Mouse (Mus musculus): ENCODE measurements around the gene Nprl3. TPM values are rescaled to one million over a fixed set of nuclear protein-coding genes. Genes with fewer than 3 reads are reported as not detected.

Gene Nprl3
- total and polyA plus RNA-seq, 2 experiments from 2014 or later = 29.9 to 64.1 TPM

DNA sequence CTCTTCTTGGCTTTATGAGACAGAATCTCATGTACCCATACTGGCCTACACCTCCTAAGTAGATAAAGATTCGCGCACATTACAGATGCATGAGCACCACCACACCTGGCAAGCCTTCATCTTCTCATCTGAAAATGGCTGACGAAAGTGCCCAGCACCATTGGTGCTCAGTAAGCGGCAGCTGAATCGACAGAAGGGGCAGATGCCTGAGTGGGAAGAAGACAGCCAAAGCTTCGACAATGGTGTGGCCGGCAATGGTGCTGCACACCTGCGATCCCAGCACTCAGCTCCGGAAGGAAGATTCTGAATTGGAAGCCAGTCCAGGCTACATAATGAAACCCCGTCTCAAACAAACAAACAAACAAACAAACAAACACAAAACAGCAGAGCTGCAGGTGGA is 48.2 kb downstream of the Nprl3 start:
- TF ChIP-seq CTCF (IDR thresholded peaks at IDR 0.05; ENCODE audit: low read depth) = no peak
- TF ChIP-seq EP300 (IDR thresholded peaks at IDR 0.05; ENCODE audit: low read depth) = no peak
- Histone ChIP-seq H3K27ac (ENCODE audit: low read depth) (no peak overlapping the region), H3K36me3 (replicated peaks; ENCODE audit: control insufficient read depth, insufficient read depth, low read length) (peaks cover 20% of the 10 kb centered on the region), H3K4me2 (ENCODE audit: low read depth, low read length) (no peak overlapping the region), H3K9me3 (replicated peaks; ENCODE audit: control insufficient read depth, low read length) (no peaks in the 10 kb centered on the region), H3K9ac (replicated peaks; ENCODE audit: low read depth, low read length) (no peak overlapping the region), H3K4me1 (ENCODE audit: control insufficient read depth, insufficient read depth) (peaks cover 22% of the 10 kb centered on the region), H3K4me3 (ENCODE audit: low read depth, low read length) (no peak overlapping the region), H3K27me3 (ENCODE audit: control insufficient read depth, insufficient read depth, low read length) (no peaks in the 10 kb centered on the region)
- DNase-seq (ENCODE audit: low spot score) (no peak), ATAC-seq (ENCODE audit: insufficient read depth, low read depth) (no peak)
- WGBS = 85% methylated on average over 10 of the region's 10 CpGs

DNA sequence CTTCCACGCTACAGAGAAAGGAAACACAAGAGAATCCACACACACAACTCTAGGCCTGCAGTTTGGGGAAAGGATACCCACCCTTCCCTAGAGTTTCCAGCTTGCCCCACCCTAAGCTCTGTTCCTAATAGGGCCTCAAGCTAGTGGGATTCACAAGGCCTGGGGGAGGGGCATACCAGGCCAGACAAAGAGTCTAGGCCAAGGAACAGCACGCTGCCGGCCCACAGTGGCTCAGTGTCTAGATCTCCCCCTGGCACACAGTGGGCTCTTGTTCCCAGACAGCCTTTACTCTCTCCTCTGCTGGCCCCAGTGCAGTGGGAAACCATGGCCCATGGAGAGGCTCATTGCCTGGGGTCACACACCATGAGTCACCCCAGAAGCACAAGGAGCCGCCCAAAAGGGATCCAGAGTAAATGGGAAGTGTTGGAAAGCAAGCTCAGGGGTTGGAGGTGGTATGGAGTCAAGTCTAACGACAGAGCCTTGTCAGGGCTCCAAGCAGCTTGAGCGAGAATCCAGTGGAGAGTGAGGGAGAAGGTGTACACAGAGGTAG is 48.9 kb downstream of the Nprl3 start:
- Histone ChIP-seq H3K9me3 (replicated peaks; ENCODE audit: control insufficient read depth, low read length) (no peaks in the 10 kb centered on the region), H3K4me2 (ENCODE audit: low read depth, low read length) (no peak overlapping the region), H3K36me3 (replicated peaks; ENCODE audit: control insufficient read depth, insufficient read depth, low read length) (peaks cover 27% of the 10 kb centered on the region), H3K27me3 (ENCODE audit: control insufficient read depth, insufficient read depth, low read length) (no peaks in the 10 kb centered on the region), H3K27ac (ENCODE audit: low read depth) (no peak overlapping the region), H3K4me1 (ENCODE audit: control insufficient read depth, insufficient read depth) (peaks cover 19% of the 10 kb centered on the region), H3K9ac (replicated peaks; ENCODE audit: low read depth, low read length) (no peak overlapping the region), H3K4me3 (ENCODE audit: low read depth, low read length) (no peak overlapping the region)
- 62% methylated on average over 6 of the region's 6 CpGs for WGBS
- no peak for ATAC-seq (ENCODE audit: insufficient read depth, low read depth)
- DNase-seq (ENCODE audit: low spot score) = no peak
- TF ChIP-seq EP300 (IDR thresholded peaks at IDR 0.05; ENCODE audit: low read depth) = no peak
- no peak for TF ChIP-seq CTCF (IDR thresholded peaks at IDR 0.05; ENCODE audit: low read depth)

DNA sequence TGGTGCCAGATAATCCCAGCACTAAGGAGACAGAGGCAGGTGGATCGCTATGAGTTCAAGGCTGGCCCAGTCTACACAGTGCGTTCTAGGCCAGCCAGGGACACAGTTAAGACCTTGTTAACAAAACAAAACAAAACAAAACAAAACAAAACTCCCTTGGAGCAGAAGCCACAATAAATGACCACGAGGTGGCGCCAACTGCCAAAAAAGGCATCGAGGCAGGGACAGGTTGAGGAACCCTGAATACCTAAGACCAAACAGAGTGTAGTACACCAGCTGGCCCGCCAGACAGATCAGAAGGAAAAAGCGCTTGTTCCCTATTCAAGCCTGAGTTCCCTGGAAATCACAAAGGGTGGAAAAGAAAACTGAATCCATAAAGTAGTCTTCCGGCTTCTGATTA is 50.7 kb downstream of the Nprl3 start:
- ATAC-seq (ENCODE audit: insufficient read depth, low read depth) (peak; percentile 34; the same call in 1 of the 2 replicates), DNase-seq (ENCODE audit: low spot score) (peak; percentile 67)
- Histone ChIP-seq H3K36me3 (replicated peaks; ENCODE audit: control insufficient read depth, insufficient read depth, low read length) (peaks cover 44% of the 10 kb centered on the region), H3K9me3 (replicated peaks; ENCODE audit: control insufficient read depth, low read length) (no peaks in the 10 kb centered on the region), H3K4me2 (ENCODE audit: low read depth, low read length) (no peak overlapping the region), H3K4me3 (ENCODE audit: low read depth, low read length) (no peak overlapping the region), H3K9ac (replicated peaks; ENCODE audit: low read depth, low read length) (no peak overlapping the region), H3K27ac (ENCODE audit: low read depth) (no peak overlapping the region), H3K4me1 (ENCODE audit: control insufficient read depth, insufficient read depth) (0 out of 2 replicates have a peak, but pooled peaks cover 5% of the 10 kb centered on the region), H3K27me3 (ENCODE audit: control insufficient read depth, insufficient read depth, low read length) (no peaks in the 10 kb centered on the region)
- TF ChIP-seq EP300 (IDR thresholded peaks at IDR 0.05; ENCODE audit: low read depth) = no peak
- TF ChIP-seq CTCF (IDR thresholded peaks at IDR 0.05; ENCODE audit: low read depth) = peak; percentile 94
- 25% methylated on average over 8 of the region's 8 CpGs for WGBS

DNA sequence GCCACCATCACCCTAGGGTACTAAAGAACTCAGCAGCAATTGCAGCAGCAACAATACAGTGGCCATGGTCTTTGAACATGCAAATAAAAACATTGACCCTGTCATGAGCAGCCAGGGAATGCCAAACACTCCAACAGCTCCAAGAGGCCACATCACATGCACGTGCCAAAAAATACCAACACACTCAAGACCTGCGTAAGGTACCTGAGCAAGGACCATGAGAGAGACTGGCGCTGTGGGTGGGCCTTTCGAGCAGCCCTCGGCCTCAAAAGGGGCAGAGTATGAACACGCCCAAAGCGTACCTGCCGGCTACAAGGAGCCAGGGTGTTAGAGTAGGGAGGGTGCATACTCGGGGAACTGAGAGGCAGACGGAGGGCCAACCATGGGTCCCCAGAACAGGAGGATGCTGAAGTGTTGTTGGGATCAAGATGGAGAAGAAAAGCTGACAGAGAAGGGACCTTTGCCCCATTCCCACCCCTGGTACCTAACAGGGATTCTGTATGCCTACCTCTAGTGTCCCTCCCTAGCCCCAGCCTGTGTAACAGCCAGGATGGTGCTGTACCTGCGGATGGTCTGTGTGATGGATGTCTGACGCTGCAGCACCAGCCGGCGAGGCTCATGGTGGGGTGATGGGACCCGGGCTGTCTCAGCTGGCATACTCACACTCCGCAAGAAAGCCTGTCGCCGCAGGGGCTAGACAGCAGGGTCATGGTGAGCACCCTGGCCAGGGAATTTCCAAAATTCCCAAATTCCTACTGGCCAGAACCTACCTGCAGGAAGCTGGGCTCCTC is 51.9 kb downstream of the Nprl3 start:
- H3K9ac ChIP-seq (replicated peaks; ENCODE audit: low read depth, low read length) = no peak overlapping the region
- H3K27me3 ChIP-seq (ENCODE audit: control insufficient read depth, insufficient read depth, low read length) = no peaks in the 10 kb centered on the region
- peaks cover 57% of the 10 kb centered on the region for H3K36me3 ChIP-seq (replicated peaks; ENCODE audit: control insufficient read depth, insufficient read depth, low read length)
- H3K27ac ChIP-seq (ENCODE audit: low read depth) = no peak overlapping the region
- H3K4me3 ChIP-seq (ENCODE audit: low read depth, low read length) = no peak overlapping the region
- ATAC-seq (ENCODE audit: insufficient read depth, low read depth) (no peak), DNase-seq (ENCODE audit: low spot score) (no peak)
- 94% methylated on average over 18 of the region's 18 CpGs for WGBS
- 0 out of 2 replicates have a peak, but pooled peaks cover under 1% of the 10 kb centered on the region for H3K4me1 ChIP-seq (ENCODE audit: control insufficient read depth, insufficient read depth)
- H3K9me3 ChIP-seq (replicated peaks; ENCODE audit: control insufficient read depth, low read length) = no peaks in the 10 kb centered on the region
- no peak overlapping the region for H3K4me2 ChIP-seq (ENCODE audit: low read depth, low read length)
- TF ChIP-seq CTCF (IDR thresholded peaks at IDR 0.05; ENCODE audit: low read depth) (no peak), EP300 (IDR thresholded peaks at IDR 0.05; ENCODE audit: low read depth) (no peak)

DNA sequence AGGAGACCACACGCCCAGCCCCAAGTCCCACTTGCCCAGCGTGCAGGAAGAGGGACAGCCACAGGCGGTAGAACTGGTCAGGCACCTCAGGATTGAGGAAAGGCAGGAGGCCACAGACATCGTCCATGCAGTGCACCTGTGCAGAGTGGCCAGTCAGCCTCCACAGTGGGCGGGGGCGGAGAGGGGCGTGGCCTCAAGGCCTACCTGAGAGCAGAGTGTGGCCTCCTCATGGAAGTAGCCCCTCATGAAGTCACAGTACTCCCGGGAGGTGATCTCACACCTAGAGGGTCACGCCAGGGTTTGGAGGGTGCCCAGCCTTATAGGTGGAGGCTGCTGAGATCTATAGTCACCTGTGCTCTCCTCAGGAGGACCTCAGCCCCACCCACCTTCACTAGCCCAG is 56.9 kb downstream of the Nprl3 start:
- WGBS = 91% methylated on average over 9 of the region's 9 CpGs
- H3K36me3 ChIP-seq (replicated peaks; ENCODE audit: control insufficient read depth, insufficient read depth, low read length) = peaks cover 83% of the 10 kb centered on the region
- no peak for ATAC-seq (ENCODE audit: insufficient read depth, low read depth)

More for the DNA sequence above, 56.9 kb downstream of the Nprl3 start:
- TF ChIP-seq EP300 (IDR thresholded peaks at IDR 0.05; ENCODE audit: low read depth) = no peak
- TF ChIP-seq CTCF (IDR thresholded peaks at IDR 0.05; ENCODE audit: low read depth) = no peak
- Histone ChIP-seq H3K4me3 (ENCODE audit: low read depth, low read length) (no peak overlapping the region), H3K27ac (ENCODE audit: low read depth) (no peak overlapping the region), H3K9me3 (replicated peaks; ENCODE audit: control insufficient read depth, low read length) (no peaks in the 10 kb centered on the region), H3K9ac (replicated peaks; ENCODE audit: low read depth, low read length) (no peak overlapping the region), H3K27me3 (ENCODE audit: control insufficient read depth, insufficient read depth, low read length) (no peaks in the 10 kb centered on the region), H3K4me1 (ENCODE audit: control insufficient read depth, insufficient read depth) (no peaks in the 10 kb centered on the region), H3K4me2 (ENCODE audit: low read depth, low read length) (no peak overlapping the region)
- no peak for DNase-seq (ENCODE audit: low spot score)
